ENCODE assay signal across 13 mouse cellular contexts in the genomic region with DNA sequence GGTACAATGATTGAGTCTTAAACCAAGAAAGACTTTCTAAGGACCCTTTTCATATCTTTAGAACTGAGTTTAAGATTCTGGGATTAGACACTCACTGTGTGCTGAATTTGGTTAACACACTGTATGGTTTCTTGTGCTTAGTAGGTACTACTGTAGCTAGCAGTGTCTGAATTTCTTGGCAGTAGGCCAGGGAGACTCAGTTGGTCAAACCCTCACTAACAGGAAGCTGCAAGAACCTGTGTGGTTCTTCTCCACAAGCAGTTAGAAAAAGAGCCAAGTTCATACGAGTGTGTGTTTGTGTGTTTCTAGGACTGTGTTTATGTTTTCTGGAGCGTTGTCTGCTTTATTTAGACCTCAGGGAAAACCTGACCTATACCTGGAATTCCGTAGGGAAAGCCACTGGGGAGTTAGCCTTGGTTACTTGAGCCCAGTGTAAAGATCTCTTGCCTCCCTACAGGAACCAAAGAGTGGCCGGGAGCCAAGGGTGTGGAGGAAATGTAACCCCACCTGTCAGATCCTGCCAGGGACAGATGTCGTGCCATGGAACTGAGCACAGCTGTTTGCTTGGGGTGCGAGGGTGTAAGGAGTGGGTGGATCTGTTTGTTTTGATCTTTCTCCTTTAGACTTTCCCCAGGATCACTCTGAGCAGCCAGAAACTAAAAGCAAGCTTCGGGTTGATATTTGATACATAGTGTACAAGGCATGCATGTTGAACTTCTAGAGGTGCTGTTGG. TPM values are rescaled to one million over a fixed set of nuclear protein-coding genes. Genes with fewer than 3 reads are reported as not detected.
DNase-seq lines count a peak whose midpoint lies in the region; ATAC-seq and TF ChIP-seq lines count a peak whose summit lies in the region.
"Had no signal": no experiment of that assay in that cellular context is flagged by ENCODE, and none has a peak within 500 bp of the region (broad histone marks: within the 10 kb centered on the region; RNA-seq: fewer than 3 reads in every experiment).

No protein-coding gene starts in this region.

- no peak for TF ChIP-seq CTCF in kidney, adult 2 months (conservative IDR thresholded peaks at IDR 0.05; ENCODE audit: insufficient read depth, insufficient read length, low read depth, low read length)
- TF ChIP-seq CTCF in MEL (IDR thresholded peaks at IDR 0.05 in 2 of 3, conservative IDR thresholded peaks at IDR 0.05 in 1 of 3; ENCODE audit: control insufficient read depth in 1 of 3, insufficient read depth in 1 of 3, low read depth in 2 of 3, low read length in 3 of 3, poor library complexity in 1 of 3, severe bottlenecking in 1 of 3) = no peak

- no peak overlapping the region for H3K27ac ChIP-seq in kidney, adult 2 months (ENCODE audit: insufficient read depth, low read depth, low read length)
- H3K27ac ChIP-seq in MEL (ENCODE audit: control insufficient read depth, low read depth, low read length) = no peak overlapping the region

- peaks cover 7% of the 10 kb centered on the region for H3K4me1 ChIP-seq in kidney, adult 2 months (ENCODE audit: control insufficient read depth, insufficient read depth, low read length)
- H3K4me1 ChIP-seq in MEL (ENCODE audit: control insufficient read depth in 1 of 2, insufficient read depth in 2 of 2, low read length in 2 of 2) = no peaks in the 10 kb centered on the region

- peak; percentile 64 to 71; a peak in 3 of 4 replicates for ATAC-seq in hematopoietic stem cell, adult 5-6 weeks (replicated peaks in 1 of 2; ENCODE audit: insufficient read depth in 1 of 2, low FRiP score in 2 of 2, low TSS enrichment in 1 of 2, low read depth in 1 of 2, poor library complexity in 2 of 2, severe bottlenecking in 2 of 2)
- ATAC-seq: forebrain, embryonic 14.5 days had no signal

- WGBS in kidney, adult 2 months = 19% methylated on average over 7 of the region's 7 CpGs

- peak; percentile 18 to 44 for DNase-seq in kidney, postnatal 25 days
- DNase-seq in kidney, adult 2 months = no peak
- peak; percentile 5 for DNase-seq in MEL (ENCODE audit: low read depth, low spot score)
- DNase-seq in naive thymus-derived CD4-positive, alpha-beta T cell, adult 2 months (ENCODE audit: low read depth) = peak; percentile 61
- DNase-seq in frontal cortex, postnatal 14 days (ENCODE audit: low spot score in 2 of 2) = no peak
- DNase-seq in embryo, embryonic 9.5 days (ENCODE audit: extremely low spot score) = no peak
- DNase-seq: adrenal gland, postnatal 10 days had no signal

- no peak overlapping the region for H3K4me3 ChIP-seq in kidney, adult 2 months (ENCODE audit: insufficient read depth, low read depth, low read length)
- H3K4me3 ChIP-seq in MEL (ENCODE audit: control insufficient read depth in 1 of 2, insufficient read depth in 1 of 2, low read depth in 2 of 2, low read length in 2 of 2) = no peak overlapping the region

- H3K36me3 ChIP-seq in kidney, adult 2 months (ENCODE audit: control insufficient read depth, insufficient read depth, low read length) = no peaks in the 10 kb centered on the region
- no peaks in the 10 kb centered on the region for H3K36me3 ChIP-seq in MEL (ENCODE audit: control insufficient read depth in 1 of 2, insufficient read depth in 2 of 2, low read length in 2 of 2)

- TF ChIP-seq POLR2A in kidney, adult 2 months (IDR thresholded peaks at IDR 0.05; ENCODE audit: low read depth, low read length) = no peak
- TF ChIP-seq POLR2A in MEL (IDR thresholded peaks at IDR 0.05; ENCODE audit: control insufficient read depth in 1 of 2, insufficient read depth in 1 of 2, low read depth in 1 of 2, low read length in 2 of 2, poor library complexity in 1 of 2) = no peak

- no peaks in the 10 kb centered on the region for H3K27me3 ChIP-seq in kidney, adult 2 months (replicated peaks; ENCODE audit: control insufficient read depth, insufficient read depth, low read length)
- H3K27me3 ChIP-seq in MEL (ENCODE audit: control insufficient read depth in 1 of 2, insufficient read depth in 2 of 2, low read length in 2 of 2) = no peaks in the 10 kb centered on the region

- no peak overlapping the region for H3K9ac ChIP-seq in MEL (ENCODE audit: control insufficient read depth, low read depth, low read length, poor library complexity, severe bottlenecking)

- no peak for TF ChIP-seq RAD21 in MEL (IDR thresholded peaks at IDR 0.05; ENCODE audit: low read depth, low read length)

- no peak for TF ChIP-seq EP300 in MEL (IDR thresholded peaks at IDR 0.05; ENCODE audit: low read depth in 1 of 2, low read length in 2 of 2)

- no peaks in the 10 kb centered on the region for H3K9me3 ChIP-seq in MEL (replicated peaks; ENCODE audit: insufficient read depth, low read length)

- H3K79me2 ChIP-seq in MEL (ENCODE audit: control insufficient read depth, insufficient read depth, low read length, poor library complexity) = no peaks in the 10 kb centered on the region

TF ChIP-seq in MEL, 35 proteins besides CTCF, POLR2A, EP300 and RAD21:
- TF ChIP-seq MYB (IDR thresholded peaks at IDR 0.05; ENCODE audit: low read depth, low read length) = no peak
- no peak for TF ChIP-seq ETS1 (IDR thresholded peaks at IDR 0.05; ENCODE audit: low read depth, low read length)
- no peak for TF ChIP-seq ZKSCAN1 (IDR thresholded peaks at IDR 0.05; ENCODE audit: low read depth, low read length)
- no peak for TF ChIP-seq ZMIZ1 (IDR thresholded peaks at IDR 0.05; ENCODE audit: low read depth, low read length)
- TF ChIP-seq SIN3A (IDR thresholded peaks at IDR 0.05; ENCODE audit: low read length) = no peak
- TF ChIP-seq MEF2A (IDR thresholded peaks at IDR 0.05; ENCODE audit: extremely low read depth, insufficient replicate concordance, low read depth, low read length, poor library complexity, severe bottlenecking) = no peak
- TF ChIP-seq MAX (IDR thresholded peaks at IDR 0.05; ENCODE audit: low read length) = no peak

RNA-seq across cellular contexts. Expression of a gene that starts 10.3 kb away (rescaled TPM):
- 9.0 and 9.6 TPM in 2 replicates for polyA plus RNA-seq in kidney, adult 2 months (2012; rRNA removed)
- total RNA-seq in MEL (2012; rRNA removed) = not detected in 2 replicates
- not detected for polyA plus RNA-seq in MEL (2012; ENCODE audit: insufficient read depth in 1 of 2, insufficient read length in 2 of 2, low read depth in 1 of 2, low replicate concordance in 2 of 2, missing spikeins in 1 of 2)
- total RNA-seq in hematopoietic stem cell, adult 5-6 weeks (2017) = 0.50 and 1.5 TPM in 2 replicates

RNA-seq across cellular contexts. Expression of a gene that starts 46.7 kb away (rescaled TPM):
- polyA plus RNA-seq in kidney, adult 2 months (2012; rRNA removed) = not detected in 2 replicates
- total RNA-seq in MEL (2012; rRNA removed) = not detected in 2 replicates
- not detected for polyA plus RNA-seq in MEL (2012; ENCODE audit: insufficient read depth in 1 of 2, insufficient read length in 2 of 2, low read depth in 1 of 2, low replicate concordance in 2 of 2, missing spikeins in 1 of 2)
- total RNA-seq in hematopoietic stem cell, adult 5-6 weeks (2017) = not detected in 2 replicates
- total RNA-seq: adrenal gland, postnatal 10 days; left cerebral cortex, postnatal 10 days had no signal
- polyA plus RNA-seq: forebrain, embryonic 14.5 days; heart, embryonic 14.5 days; intestine, embryonic 14.5 days; lung, embryonic 16.5 days had no signal

Comparison
In these comparisons a context has a peak if more than half of its experiments do, and no peak if none do; other contexts are left out.
1. DNase-seq: peak in kidney, postnatal 25 days (2 of 2), MEL (single experiment) and naive thymus-derived CD4-positive, alpha-beta T cell, adult 2 months (single experiment); none in kidney, adult 2 months (single experiment), frontal cortex, postnatal 14 days (0 of 2) and embryo, embryonic 9.5 days (single experiment).